Mouse (Mus musculus) urinary bladder, adult 18-20 months (tissue): ENCODE data around the gene Eif3l.
A peak's percentile ranks its signal among the peaks of the same experiment; 100 is the strongest.

Source experiments
- DNase-seq, 2 experiments: peaks; one replicate each; pipeline ENCODE4 v3.0.0; 2022; ENCODE audit warnings: low spot score in 2 of 2, mixed read lengths in 2 of 2

Eif3l gene

DNA sequence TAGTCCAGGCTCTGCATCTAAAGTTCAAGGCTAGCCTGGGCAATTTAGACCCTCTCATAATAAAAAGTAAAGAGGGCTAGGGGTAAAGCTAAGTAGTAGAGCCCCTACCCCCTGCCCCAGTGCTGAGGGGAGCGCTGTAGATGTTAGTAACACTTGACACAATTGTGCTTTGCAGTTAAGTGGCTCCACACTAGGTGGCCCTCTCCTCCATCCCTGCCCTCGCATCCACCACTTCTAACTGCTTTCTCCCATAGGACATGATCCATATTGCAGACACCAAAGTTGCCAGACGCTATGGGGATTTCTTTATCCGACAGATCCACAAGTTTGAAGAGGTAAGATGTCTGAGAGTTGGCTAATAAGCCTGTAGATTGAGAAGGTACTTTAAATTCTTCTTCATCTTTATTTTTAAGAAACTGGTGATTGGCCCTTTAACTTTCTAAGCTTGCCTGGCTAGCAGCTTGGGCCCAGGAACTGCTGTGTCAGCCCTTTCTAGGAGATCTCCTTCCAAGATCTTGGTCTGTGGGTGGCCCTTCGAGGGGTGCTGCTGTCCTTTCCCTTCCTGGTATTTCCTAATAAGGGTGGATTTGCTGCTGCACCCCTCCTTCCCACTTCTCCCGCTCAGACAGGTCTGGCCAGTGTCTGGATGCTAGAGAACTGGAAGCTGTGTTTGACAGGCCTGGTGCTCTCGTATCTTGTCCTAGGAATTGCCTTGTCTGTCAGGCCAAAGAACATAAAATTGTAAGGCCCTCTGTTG, 18.3 kb downstream of the Eif3l start:
- peak in 1 of 2 experiments; percentile 37 for DNase-seq

DNA sequence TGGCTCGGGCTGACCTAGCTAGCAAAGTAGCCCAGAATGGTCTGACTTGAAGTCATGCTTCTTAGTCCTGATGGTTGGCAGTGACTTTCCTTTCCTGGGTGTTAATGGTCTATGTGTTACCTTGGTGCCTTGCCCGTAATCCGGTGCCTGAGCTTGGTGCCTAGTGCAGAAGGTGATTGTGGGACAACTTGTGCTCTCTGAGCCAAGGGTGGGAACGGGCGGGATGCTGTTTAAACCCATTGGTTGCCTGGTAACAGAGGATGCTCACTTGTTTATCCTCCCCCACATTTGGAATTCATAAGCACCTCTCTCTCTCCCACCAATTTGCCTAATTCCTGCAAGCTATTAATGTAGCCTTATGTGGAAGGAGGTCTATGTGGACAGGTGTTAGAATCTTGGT, 20.5 kb downstream of the Eif3l start:
- DNase-seq: no peak

DNA sequence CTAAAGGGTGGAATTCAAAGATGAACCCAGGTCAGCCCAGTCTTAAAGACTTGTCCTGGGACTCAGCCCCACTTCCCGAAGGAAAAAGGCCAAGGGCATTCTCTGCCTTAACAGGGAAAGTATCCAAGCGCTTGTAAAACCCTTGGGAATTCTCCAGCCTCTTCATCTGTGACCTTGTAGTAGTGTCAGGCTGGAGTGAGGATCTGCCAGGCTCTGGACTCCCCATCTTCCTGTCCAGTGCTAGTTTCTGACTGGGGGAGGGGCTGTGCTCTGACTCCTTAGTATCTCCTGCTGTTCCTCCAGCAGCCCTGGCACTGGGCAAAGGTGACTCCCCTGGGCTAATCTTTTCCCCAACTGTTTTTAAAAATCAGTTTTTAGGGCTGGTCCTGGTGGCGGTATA, 21.6 kb downstream of the Eif3l start:
- DNase-seq: no peak

DNA sequence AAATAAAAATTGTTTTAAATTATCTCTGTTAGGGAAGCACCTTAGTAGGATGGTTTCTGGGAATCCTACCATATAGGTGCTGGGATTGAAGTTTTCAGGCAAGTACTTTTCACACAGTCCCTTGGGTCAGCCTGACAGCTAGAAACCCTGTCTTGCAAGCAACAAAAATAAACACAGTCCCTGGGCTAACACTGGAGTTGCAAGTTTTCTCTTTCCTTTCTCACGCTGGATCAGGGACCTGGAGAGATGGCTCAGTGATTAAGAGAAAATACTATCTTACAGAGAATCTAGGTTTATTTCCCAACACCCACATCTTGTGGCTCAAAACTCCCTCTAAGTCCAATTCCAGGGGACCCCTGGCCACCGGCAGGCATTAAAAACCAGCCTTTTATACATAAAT, 22.2 kb downstream of the Eif3l start:
- peak in 1 of 2 experiments; percentile 29 for DNase-seq

DNA sequence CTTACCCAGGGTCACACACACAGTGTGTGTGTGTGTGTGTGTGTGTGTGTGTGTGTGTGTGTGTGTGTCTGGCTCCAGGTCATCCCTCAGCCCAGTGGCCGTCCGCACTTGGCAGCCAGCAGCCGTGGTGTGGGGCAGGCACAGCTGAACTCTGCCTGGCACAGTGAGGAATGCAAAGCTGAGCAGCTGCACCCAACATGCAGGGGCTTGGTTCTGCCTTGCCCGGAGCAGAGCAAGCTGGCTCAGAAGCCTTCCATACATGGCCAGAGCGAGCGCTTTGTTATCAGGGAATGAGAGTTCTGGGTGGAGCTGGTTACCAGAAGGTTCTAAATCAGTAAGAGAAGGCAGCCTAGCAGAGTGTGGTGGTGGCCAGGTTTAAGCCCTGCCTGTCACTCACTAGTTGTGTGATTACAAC, 22.6 kb downstream of the Eif3l start:
- DNase-seq: peak; percentile 57 to 85

DNA sequence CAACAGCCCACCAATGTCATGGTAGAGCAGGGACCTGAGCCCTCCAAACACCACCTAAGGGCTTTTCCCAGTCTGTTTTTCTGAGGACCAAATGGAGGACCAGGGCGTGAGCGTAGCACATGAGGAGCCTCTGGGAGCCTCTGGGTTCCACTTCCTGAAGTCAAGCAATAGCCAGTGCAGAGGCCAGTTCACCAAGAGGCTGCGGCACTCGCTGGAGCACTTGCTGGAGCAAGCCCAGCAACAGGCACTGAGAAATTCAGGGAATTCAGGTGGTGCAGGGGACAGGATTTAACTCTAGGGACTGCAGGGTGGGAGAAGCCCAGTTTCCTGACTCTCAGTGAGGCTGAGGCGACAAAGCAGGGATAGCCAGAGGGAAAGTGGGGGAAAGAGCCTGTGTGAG, 23.2 kb downstream of the Eif3l start:
- peak in 1 of 2 experiments; percentile 41 for DNase-seq

DNA sequence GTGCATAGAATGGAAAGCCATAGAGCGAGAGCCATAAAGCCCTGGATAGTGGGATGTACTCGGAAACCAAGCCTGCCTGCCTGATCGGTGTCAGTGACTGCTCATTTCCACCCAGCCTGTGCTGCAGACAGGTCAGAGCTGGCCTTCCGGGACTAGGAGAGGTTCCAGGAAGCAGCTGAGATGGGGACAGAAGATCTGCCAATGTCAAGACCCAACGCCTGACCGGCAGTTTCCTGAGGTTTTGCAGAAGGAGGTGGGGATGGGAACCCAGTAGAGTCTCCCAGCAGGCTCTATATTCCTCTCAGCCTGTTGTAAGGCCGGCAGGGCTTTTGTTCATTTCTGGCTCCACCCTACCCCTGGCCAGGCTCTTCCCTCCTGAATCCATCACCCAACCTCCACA, 23.9 kb downstream of the Eif3l start:
- DNase-seq: peak in 1 of 2 experiments; percentile 30

DNA sequence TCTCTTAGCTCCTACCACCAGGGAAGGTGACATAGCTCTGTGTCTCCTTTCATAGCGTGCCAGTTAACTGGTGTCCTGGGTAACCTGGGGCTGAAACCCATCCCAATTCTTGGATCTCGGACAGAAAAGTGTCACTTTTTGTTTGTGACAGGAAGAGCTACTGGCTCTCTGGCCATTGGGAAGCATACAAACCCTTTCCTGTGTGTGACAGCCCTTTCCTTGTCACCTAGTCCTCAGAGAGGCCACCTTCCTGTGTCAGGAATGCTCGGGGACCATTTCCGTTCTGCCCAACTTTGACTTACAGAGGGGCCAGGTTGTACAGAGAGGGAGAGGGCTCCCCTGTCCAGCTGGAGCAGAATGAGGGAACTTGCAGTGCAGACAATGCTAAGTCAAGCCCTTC, 24.5 kb downstream of the Eif3l start:
- DNase-seq: no peak

DNA sequence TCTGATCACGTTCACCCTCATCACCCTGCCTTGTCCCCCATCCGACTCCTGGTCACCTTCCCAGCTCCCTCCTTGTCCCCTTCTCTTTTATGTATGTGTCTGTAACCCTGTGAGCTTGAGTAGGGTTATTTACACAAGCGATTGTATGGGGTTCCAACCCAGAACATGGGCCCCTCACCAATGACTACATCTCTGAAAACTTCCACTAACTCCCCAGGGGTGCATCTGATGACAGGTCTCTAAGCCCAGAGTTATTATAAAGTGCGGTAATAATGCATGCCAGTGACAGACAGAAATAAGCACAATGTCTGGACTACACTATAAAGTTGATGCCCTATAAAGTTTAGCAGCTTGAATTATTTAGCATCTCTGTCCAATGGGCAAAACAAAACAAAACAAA, 25.4 kb downstream of the Eif3l start:
- DNase-seq: no peak

DNA sequence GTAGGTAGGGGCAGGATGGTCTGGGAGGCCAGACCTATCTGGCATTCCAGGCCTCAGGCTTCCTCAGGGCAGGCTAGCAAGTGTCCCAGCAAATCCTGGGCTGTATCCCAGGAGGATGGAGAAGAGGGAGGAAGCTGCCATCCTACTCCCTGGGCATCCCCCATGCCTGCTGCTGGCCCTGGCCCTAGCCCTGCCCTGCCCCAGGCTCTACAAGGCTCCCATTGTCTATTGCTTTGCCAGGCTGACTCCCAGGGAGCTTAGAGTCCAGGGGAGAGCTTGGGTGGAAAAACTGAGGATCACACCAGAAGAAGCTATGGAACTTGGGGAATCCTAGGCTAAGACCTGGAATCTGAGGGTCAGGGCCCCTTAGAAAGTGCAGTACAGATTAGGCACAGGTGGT, 26.6 kb downstream of the Eif3l start:
- DNase-seq: no peak

DNA sequence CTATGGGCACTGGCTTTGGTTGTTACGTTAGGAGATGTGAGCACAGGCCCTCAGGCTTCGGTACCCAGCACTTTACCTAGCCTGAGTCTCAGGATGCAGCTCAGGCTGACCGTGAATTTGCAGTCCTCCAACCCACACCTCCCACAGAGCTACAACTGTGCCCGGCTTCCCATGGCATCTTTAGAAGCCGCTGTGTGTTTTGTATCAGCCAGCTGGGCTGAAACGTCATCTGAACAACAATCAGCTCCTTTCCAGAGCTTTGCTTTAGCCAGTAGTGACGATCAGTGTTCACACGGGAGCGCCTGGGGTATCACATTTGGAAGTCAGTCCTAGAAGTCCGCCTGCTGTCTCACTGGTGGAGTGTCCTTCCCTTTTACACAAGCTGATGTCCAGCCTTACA, 28.3 kb downstream of the Eif3l start:
- DNase-seq: no peak

DNA sequence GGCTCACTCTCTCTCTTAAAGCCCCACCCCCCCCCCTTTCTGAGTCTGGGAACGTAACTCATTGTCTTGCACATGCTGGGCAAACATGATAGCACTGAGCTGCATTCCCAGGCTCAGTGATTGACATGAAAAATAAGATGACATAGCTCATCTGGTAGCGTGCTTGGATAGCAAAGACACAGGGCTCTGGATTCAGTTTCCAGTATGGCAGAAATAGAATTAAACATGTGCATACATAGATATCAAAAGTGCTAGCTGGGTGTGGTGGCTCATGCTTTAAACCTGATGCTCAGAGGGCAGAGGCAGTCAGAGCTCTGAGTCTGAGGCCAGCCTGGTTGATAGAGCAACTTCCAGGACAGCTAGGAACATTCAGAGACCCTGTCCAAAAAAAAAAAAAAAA, 30.8 kb downstream of the Eif3l start:
- no peak for DNase-seq

DNA sequence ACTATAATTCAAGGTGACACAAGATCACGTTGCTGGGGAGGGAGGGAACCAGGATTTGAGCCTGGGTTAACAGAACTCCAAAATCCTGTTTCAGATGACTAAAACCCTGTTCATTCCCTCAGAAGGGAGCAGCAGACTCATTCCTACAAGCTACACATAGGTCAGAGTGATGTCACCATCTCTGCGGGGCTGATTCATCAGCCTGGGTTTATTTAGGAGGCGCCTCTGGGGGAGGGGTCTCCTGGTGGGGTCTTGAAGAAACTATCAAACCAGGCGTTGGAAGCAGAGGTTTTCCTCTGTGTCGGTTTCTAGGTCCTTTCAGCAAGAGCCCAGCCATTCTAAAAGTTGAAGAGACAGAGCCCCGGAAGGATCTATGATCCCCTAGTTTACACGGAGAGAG, 33.0 kb downstream of the Eif3l start:
- DNase-seq: no peak

DNA sequence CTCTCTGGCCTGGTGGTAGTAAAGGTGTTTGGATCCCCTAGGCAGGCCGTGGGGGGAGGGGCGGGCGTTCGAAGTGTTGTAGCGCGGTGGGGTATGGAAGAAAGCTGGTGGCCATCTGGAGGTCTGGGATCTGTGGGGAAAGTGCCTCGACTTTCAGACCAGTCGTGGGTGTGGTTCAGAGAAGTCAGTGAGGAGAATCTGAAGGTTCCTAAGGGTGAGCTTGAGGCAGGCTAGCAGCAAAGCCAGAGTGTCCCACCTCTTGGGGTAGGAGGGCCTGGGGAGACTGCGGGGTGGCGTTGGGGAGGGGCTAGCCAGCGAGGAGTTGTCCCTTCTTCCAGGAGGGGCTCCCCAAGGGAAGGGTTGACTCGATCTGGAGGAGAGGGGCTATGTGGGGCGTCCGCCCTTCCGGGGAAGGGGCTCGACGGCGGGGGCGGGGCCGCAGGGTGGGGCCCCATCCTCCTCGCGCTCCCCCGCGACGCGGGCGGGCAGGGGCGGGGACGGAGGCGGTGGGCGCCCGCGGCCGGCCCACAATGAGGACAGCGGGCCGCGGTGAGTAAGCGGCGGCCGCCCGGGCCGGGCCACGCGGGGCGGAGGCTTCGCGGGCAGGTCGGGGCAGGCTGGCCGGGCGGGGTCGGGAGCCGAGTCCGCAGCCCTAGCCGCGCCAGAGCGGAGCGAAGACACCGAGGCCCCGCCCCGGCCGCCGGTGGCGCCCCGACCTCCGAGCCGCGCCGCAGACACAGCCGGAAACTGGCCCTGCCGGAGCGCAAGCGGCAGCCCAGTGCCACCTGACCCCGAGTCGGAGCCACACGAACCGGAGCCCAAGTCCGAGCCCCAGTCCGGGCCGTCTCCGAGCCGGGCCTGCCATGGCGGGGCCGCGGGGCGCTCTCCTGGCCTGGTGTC, 33.7 kb downstream of the Eif3l start, which contains the start of gene Micall1:
TSS of gene Micall1 (plus strand) at position 478 of the 900 bp plus-strand sequence.
- peak; percentile 76 to 86 for DNase-seq

DNA sequence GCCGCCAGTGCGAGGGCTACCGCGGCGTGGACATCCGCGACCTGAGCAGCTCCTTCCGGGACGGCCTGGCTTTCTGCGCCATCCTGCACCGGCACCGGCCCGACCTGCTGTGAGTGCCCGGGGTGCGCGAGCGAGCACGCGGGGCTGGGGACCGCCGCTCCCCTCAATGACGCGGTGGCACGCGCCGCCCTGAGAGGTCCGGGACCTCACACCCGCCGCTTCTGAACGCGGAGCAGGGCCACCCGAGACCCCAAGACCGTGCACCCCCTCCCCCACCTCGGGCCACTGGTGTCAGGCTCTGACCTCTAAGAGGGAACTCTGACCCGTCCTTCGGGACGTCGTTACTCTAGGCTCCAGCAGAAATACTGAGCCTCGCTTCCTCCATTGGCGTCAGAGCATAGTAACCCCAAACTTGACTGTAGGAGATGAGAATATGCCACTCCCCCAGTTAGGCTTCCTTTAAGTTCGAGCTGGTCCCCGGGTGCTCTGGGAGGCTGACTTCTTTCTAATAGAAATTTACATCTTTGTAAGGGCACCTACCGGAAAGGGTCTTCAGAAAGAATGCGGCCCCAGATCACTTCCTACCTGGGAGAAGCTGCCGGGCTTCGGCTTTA, 34.4 kb downstream of the Eif3l start:
- DNase-seq: no peak

DNA sequence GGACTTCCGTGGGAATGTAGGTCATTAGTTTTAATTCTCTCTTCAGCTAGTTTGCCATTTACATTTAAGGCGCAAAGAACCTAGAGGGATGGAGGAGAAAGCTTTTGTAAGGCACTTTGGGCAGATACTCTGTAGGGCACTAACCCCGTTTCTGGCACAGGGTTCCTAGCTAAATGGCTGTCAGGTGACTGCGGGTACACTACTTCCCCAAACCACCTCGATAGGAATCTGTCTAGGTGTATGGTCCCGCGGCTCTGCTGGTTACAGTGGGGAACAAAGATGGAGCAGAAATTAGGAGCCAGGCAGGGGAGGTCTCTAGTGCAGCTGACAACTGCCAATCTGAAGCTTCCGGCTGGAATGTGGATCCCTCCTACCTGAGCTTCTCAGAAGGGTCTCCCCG, 35.1 kb downstream of the Eif3l start:
- no peak for DNase-seq

DNA sequence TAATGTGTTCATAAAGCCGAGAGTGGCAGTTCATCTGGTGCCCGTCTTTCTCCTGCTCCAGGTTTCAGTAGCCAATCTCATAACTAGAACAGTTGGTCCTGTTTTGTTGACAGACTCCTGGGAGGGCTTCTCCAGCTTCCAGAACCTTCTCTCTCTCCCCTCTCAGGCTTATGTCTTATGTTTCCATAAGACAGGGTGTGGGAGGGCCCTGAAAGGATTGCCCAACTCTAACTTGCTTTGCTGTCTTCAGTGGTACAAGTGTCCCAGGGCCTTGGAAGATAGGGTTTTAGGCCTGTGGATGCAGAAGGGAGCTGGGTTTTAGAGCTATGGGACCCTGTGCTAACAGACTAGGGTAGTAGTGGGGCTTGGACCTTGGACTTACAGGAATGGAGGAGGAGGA, 35.5 kb downstream of the Eif3l start:
- DNase-seq: no peak

DNA sequence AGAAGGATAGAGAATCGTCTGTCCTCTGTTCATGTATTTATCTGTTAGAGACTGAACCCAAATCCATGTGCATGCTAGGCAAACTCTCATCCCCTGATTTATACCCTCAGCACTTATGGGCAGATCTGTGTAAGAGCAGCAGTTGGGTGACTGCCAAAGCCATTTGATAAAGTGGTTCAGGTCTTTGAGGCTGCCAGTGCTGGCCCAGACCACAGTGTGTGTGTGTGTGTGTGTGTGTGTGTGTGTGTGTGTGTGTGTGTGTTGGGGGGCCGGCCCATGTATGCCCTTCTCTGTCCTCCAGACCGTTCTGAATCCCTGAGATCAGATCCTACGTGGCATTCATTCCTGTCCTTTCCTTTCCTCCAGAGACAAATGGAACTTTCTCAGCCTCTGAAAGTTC, 36.8 kb downstream of the Eif3l start:
- DNase-seq: no peak

DNA sequence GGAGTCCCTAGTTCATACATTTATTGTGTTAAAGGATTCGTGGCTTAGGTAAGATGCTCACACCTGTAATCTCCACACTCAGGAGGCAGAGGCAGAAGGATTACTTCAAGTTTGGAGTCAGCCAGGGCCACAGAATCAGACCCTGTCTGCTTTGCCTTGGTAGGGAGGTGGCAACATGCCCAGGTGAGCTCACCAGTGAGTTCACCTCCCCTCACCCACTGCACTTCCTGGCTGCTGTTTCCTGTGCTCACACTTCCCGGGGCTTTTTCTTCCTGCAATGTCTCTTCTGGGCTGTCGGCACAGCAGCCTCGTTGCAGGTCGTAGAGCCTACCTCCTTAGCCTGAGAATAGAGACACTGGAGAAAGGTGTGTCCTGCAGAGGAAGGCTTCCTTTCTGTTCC, 40.3 kb downstream of the Eif3l start:
- DNase-seq: no peak

DNA sequence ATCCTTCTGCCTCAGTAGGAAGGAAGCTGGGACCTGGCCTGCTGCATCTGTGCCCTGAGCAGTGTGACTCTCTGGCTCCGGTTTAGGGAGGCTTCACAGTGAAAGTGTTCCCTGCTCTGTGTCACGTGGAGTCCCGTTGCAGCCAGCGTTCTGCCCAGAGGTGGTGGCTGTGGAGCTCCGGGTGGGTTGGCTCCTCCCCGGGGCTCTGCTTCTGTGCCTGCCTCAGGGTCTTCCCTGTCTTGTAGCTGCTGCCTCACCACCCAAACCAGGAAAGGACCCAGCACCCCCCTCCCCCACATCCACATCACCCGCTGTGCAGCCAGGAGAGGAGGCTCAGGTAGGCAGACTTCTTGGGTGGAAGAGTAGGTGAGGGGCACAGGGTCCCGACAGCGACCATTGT, 44.5 kb downstream of the Eif3l start:
- DNase-seq: no peak

DNA sequence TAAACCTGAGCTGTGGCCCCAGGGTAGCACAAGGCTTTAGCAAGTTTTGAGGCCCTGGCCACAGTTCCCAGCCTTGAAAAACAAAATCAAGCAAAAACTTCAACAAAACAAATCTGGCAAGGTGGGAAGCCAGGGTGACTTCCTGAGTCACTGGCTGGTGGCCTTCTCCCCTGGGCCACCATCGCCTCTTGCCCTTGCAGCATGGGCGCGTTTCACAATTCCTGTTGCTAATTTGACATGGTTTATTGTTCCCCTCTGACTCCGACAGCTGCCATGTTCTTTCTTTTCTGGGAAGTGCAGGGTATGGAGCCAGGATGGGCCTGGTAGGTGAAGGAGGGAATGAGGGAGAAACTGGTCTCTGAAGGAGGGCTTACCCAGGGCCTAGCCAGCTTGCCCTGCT, 47.1 kb downstream of the Eif3l start:
- DNase-seq: no peak

DNA sequence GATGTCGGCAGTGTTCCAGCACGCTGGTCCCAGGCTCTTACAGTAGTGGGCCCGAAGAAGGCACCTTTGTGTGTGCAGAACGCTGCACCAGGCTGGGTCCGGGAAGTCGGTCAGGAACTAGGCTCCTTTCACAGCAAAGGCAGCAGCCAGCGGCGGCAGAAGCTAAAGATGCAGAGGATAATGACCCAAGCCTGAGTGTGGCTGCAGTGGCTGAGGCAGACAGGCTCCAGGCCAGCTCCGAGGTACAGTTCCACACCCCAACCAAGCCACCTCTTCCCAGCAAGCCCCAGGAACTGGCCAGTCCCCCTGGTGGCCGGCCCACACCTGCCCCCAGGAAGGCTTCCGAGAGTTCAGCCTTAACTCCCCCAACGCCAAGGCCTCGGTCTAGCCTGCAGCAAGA, 47.6 kb downstream of the Eif3l start:
- no peak for DNase-seq

DNA sequence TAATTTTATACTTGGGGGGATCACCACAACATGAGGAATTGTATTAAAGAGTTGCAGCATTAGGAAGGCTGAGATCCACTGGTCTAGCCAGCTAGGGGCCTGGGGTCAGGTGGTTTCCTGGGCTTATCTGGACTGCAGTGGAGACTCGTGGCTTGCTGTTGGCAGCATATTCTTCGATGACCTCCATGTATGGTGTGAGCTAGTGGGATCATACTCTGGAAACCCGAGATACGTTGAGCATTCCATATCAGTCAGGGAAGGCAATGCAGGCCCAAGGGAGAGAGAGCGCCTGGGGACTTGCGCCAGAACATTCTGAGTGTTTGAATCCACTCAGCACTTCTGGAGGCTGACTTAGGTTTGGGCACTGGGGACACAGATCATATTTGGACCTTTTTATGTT, 48.8 kb downstream of the Eif3l start:
- DNase-seq: no peak
